Mouse (Mus musculus) ES-E14 (cell line): ENCODE results near the gene Zfyve27.

Experiments used
- HCFC1 ChIP-seq: IDR thresholded peaks from 2 replicates; pipeline ENCODE4 v1.6.1; 2012; ENCODE audit warnings: low read length, inconsistent platforms, borderline replicate concordance; ENCODE audit not compliant: insufficient read depth
- MAFK ChIP-seq: IDR thresholded peaks from 2 replicates; pipeline ENCODE4 v1.6.1; 2014; ENCODE audit warnings: mild to moderate bottlenecking, low read depth, low read length, inconsistent platforms; ENCODE audit not compliant: insufficient read depth
- ZC3H11A ChIP-seq: IDR thresholded peaks from 2 replicates; pipeline ENCODE4 v1.6.1; 2012; ENCODE audit warnings: low read depth, mild to moderate bottlenecking, inconsistent platforms, low read length, borderline replicate concordance
- ZNF384 ChIP-seq: IDR thresholded peaks from 2 replicates; pipeline ENCODE4 v1.6.1; 2012; ENCODE audit warnings: low read depth, low read length, inconsistent platforms

- TF ChIP-seq ZC3H11A (no peak), HCFC1 (no peak), ZNF384 (no peak), MAFK (no peak)
These were observed 437 bp downstream of the Zfyve27 start for GRCm38 (mm10) chr19:42164188-42164587.
